Mouse (Mus musculus): Measurements from ENCODE around the gene Chmp5. TPM values are rescaled to one million over a fixed set of nuclear protein-coding genes. Genes with fewer than 3 reads are reported as not detected.

Gene Chmp5
- polyA plus RNA-seq, 1 experiment from 2014 or later = 164 TPM

GRCm38 (mm10) chr4:40955942-40956341 is 7.7 kb downstream of the Chmp5 start:
- Histone ChIP-seq H3K27me3 (ENCODE audit: insufficient read depth, low read length) (no peaks in the 10 kb centered on the region), H3K27ac (no peak overlapping the region), H3K9ac (ENCODE audit: low read depth, low read length) (no peak overlapping the region), H3K4me3 (replicated peaks; ENCODE audit: low read depth, low read length) (no peak overlapping the region), H3K9me3 (replicated peaks; ENCODE audit: low read length) (no peaks in the 10 kb centered on the region), H3K4me1 (replicated peaks; ENCODE audit: insufficient read depth, low read length) (no peaks in the 10 kb centered on the region), H3K4me2 (ENCODE audit: low read length) (no peak overlapping the region), H3K36me3 (ENCODE audit: insufficient read depth, low read length) (peaks cover 56% of the 10 kb centered on the region)
- 75% methylated on average over 6 of the region's 6 CpGs for WGBS
- ATAC-seq (replicated peaks; ENCODE audit: low FRiP score, low read depth) (no peak), DNase-seq (ENCODE audit: low spot score) (no peak)
- no peak for TF ChIP-seq CTCF (IDR thresholded peaks at IDR 0.05; ENCODE audit: low read depth)

- DNase-seq (ENCODE audit: low spot score) (no peak), ATAC-seq (replicated peaks; ENCODE audit: low FRiP score, low read depth) (no peak)
- Histone ChIP-seq H3K4me1 (replicated peaks; ENCODE audit: insufficient read depth, low read length) (no peaks in the 10 kb centered on the region), H3K27ac (no peak overlapping the region), H3K27me3 (ENCODE audit: insufficient read depth, low read length) (no peaks in the 10 kb centered on the region), H3K4me3 (replicated peaks; ENCODE audit: low read depth, low read length) (no peak overlapping the region), H3K9me3 (replicated peaks; ENCODE audit: low read length) (no peaks in the 10 kb centered on the region), H3K9ac (ENCODE audit: low read depth, low read length) (no peak overlapping the region), H3K4me2 (ENCODE audit: low read length) (no peak overlapping the region), H3K36me3 (ENCODE audit: insufficient read depth, low read length) (peaks cover 53% of the 10 kb centered on the region)
- 90% methylated on average over 3 of the region's 3 CpGs for WGBS
- TF ChIP-seq CTCF (IDR thresholded peaks at IDR 0.05; ENCODE audit: low read depth) = no peak
These were observed 15.3 kb downstream of the Chmp5 start for GRCm38 (mm10) chr4:40963536-40963935.

- WGBS = 48% methylated on average over 4 of the region's 4 CpGs
- no peak for TF ChIP-seq CTCF (IDR thresholded peaks at IDR 0.05; ENCODE audit: low read depth)
- Histone ChIP-seq H3K4me3 (replicated peaks; ENCODE audit: low read depth, low read length) (no peak overlapping the region), H3K4me2 (ENCODE audit: low read length) (no peak overlapping the region), H3K4me1 (replicated peaks; ENCODE audit: insufficient read depth, low read length) (no peaks in the 10 kb centered on the region), H3K36me3 (ENCODE audit: insufficient read depth, low read length) (peaks cover 20% of the 10 kb centered on the region; the same call in 1 of the 2 replicates), H3K9ac (ENCODE audit: low read depth, low read length) (no peak overlapping the region), H3K27me3 (ENCODE audit: insufficient read depth, low read length) (no peaks in the 10 kb centered on the region), H3K9me3 (replicated peaks; ENCODE audit: low read length) (no peaks in the 10 kb centered on the region), H3K27ac (peak overlapping the region; percentile 96)
- ATAC-seq (replicated peaks; ENCODE audit: low FRiP score, low read depth) (no peak), DNase-seq (ENCODE audit: low spot score) (no peak)
These were observed 21.0 kb downstream of the Chmp5 start for GRCm38 (mm10) chr4:40969161-40969560.

DNA sequence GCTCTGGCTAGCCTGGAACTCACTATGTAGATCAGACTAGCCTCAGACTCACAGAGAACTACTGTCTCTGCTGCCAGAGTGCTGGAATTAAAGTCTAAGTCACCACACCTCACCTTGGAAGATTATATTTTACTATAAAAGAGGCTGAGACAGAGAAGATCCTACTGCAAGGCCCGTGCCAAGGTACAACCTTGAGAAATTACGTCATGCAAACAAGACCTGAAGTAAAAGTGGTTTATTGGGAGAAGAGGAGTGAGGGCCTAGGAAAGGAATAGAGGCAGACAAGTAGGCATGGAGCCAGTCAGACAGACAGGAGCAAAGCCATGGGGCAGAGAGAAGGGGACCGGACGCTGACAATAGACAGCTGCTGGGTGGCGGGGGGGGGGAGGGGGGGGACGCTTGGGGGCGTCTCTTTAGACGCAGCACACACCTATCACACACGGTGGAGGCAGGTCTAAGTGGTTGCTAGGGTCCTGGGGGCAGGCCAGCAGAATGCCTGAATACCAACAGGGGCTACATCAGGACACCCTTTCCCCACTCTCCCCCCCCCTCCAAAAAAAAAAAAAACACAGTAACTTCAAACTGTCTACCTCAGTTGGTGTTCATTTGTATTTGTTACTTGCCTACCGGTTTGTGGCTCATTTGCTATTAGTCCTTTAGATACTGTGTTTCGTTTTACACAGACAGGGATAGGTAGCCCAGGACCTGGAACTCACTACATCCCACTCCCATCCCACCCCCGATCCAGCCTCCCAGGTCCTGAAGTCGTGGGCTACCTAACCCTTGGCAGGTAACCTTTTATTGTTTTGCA is 21.8 kb downstream of the Chmp5 start:
- no peaks in the 10 kb centered on the region for H3K4me1 ChIP-seq (replicated peaks; ENCODE audit: insufficient read depth, low read length)
- peaks cover 14% of the 10 kb centered on the region; the same call in 1 of the 2 replicates for H3K36me3 ChIP-seq (ENCODE audit: insufficient read depth, low read length)
- no peaks in the 10 kb centered on the region for H3K9me3 ChIP-seq (replicated peaks; ENCODE audit: low read length)
- H3K9ac ChIP-seq (ENCODE audit: low read depth, low read length) = peak overlapping the region; percentile 92
- ATAC-seq (replicated peaks; ENCODE audit: low FRiP score, low read depth) (peak; percentile 44), DNase-seq (ENCODE audit: low spot score) (peak; percentile 15)
- H3K27me3 ChIP-seq (ENCODE audit: insufficient read depth, low read length) = no peaks in the 10 kb centered on the region
- 7% methylated on average over 11 of the region's 13 CpGs for WGBS
- no peak for TF ChIP-seq CTCF (IDR thresholded peaks at IDR 0.05; ENCODE audit: low read depth)
- H3K27ac ChIP-seq = peak overlapping the region; percentile 96
- H3K4me3 ChIP-seq (replicated peaks; ENCODE audit: low read depth, low read length) = peak overlapping the region; percentile 96
- peak overlapping the region; percentile 55 for H3K4me2 ChIP-seq (ENCODE audit: low read length)

- Histone ChIP-seq H3K9ac (ENCODE audit: low read depth, low read length) (peak overlapping the region; percentile 92), H3K27me3 (ENCODE audit: insufficient read depth, low read length) (no peaks in the 10 kb centered on the region), H3K4me3 (replicated peaks; ENCODE audit: low read depth, low read length) (peak overlapping the region; percentile 96), H3K9me3 (replicated peaks; ENCODE audit: low read length) (no peaks in the 10 kb centered on the region), H3K4me1 (replicated peaks; ENCODE audit: insufficient read depth, low read length) (no peaks in the 10 kb centered on the region), H3K36me3 (ENCODE audit: insufficient read depth, low read length) (peaks cover 13% of the 10 kb centered on the region; the same call in 1 of the 2 replicates), H3K4me2 (ENCODE audit: low read length) (peak overlapping the region; percentile 55), H3K27ac (peak overlapping the region; percentile 96)
- under 1% methylated on average over 15 of the region's 16 CpGs for WGBS
- no peak for ATAC-seq (replicated peaks; ENCODE audit: low FRiP score, low read depth)
- TF ChIP-seq CTCF (IDR thresholded peaks at IDR 0.05; ENCODE audit: low read depth) = no peak; the same call in 1 of the 2 replicates
- DNase-seq (ENCODE audit: low spot score) = no peak
These were observed 22.3 kb downstream of the Chmp5 start for GRCm38 (mm10) chr4:40970592-40970841.

DNA sequence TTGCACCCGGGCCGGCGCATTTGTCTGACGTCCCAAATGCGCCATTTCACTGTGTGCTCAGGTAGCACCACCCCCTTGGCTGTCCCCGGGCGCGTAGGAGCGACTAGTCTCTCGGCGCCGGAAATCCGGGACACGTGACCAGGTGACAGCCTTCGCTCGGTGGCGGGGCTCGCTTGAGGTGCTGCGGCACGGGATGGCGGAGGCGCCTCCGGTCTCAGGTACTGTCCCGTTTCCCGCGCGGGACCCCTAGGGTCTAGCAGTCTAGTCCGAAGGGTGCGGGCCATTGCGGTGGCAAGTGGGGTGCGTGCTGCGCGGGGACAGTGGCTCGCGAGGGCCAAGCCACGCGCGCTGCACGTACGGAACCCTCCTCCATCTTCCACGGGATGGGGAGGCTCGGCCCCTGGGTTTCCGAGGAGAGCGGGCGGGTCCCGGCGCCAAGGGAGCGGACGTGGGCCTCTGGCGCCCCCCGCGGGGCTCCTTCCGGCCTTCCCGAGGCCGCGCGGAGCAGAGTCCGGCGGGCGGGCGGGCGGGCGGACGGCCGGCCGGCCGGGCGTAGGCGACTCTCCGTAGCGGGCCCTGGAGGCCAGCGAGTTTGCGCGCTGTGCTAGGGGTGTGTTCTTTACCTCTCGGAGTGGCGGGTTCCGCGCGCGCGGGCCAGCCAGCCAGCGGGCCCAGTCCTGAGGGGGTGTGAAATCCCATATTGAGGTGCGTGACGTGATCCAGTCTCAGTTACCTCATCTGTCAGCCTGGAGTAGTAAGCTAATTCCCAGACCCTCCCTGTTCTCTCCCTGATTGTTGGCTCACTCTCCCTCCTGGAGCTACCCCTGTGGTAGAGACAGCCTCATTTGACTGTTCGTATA is 22.9 kb downstream of the Chmp5 start, which contains the start of gene Nfx1:
Gene Nfx1 (plus strand): TSS at position 65 of the 860 bp plus-strand sequence.
- WGBS = under 1% methylated on average over 83 of the region's 85 CpGs
- peak; percentile 98 for DNase-seq (ENCODE audit: low spot score)
- H3K9me3 ChIP-seq (replicated peaks; ENCODE audit: low read length) = no peaks in the 10 kb centered on the region
- peak within 1 kb of the TSS; percentile 96 for H3K4me3 ChIP-seq (replicated peaks; ENCODE audit: low read depth, low read length)
- TF ChIP-seq CTCF (IDR thresholded peaks at IDR 0.05; ENCODE audit: low read depth) = no peak
- H3K27me3 ChIP-seq (ENCODE audit: insufficient read depth, low read length) = no peaks in the 10 kb centered on the region
- H3K4me1 ChIP-seq (replicated peaks; ENCODE audit: insufficient read depth, low read length) = no peaks in the 10 kb centered on the region
- H3K36me3 ChIP-seq (ENCODE audit: insufficient read depth, low read length) = peaks cover 9% of the 10 kb centered on the region; the same call in 1 of the 2 replicates
- peak; percentile 93 for ATAC-seq (replicated peaks; ENCODE audit: low FRiP score, low read depth)
- peak within 1 kb of the TSS; percentile 55 for H3K4me2 ChIP-seq (ENCODE audit: low read length)
- H3K9ac ChIP-seq (ENCODE audit: low read depth, low read length) = peak within 1 kb of the TSS; percentile 92
- peak within 1 kb of the TSS; percentile 96 for H3K27ac ChIP-seq

Measured in kidney, postnatal 0 days (tissue).